Mouse (Mus musculus) CH12.LX (cell line): ENCODE measurements at regions not wholly inside any gene's neighbourhood (a gene's known extent, or its start where the extent isn't known, plus 50 kb on each side); places are given as distances from the start of the nearest gene placed in this dataset.

Source experiments
- CHD1 ChIP-seq: IDR thresholded peaks from 2 replicates; pipeline ENCODE4 v1.6.1; 2012; ENCODE audit warnings: low read depth, low read length, improper control_type of control experiment, inconsistent platforms
- CTCF ChIP-seq, 2 experiments: IDR thresholded peaks in 1 of 2; conservative IDR thresholded peaks in 1 of 2; 2 replicates each; pipeline ENCODE4 v1.5.1; 2011 to 2012; ENCODE audit warnings: low read depth in 2 of 2, low read length in 2 of 2, improper control_type of control experiment in 1 of 2, inconsistent platforms in 1 of 2, mild to moderate bottlenecking in 1 of 2, moderate library complexity in 1 of 2
- E2F4 ChIP-seq: IDR thresholded peaks from 2 replicates; pipeline ENCODE4 v1.6.1; 2011; ENCODE audit warnings: low read depth, low read length, improper control_type of control experiment; ENCODE audit not compliant: insufficient replicate concordance
- EP300 ChIP-seq: IDR thresholded peaks from 2 replicates; pipeline ENCODE4 v1.6.1; 2011; ENCODE audit warnings: low read length, improper control_type of control experiment
- HCFC1 ChIP-seq: IDR thresholded peaks from 2 replicates; pipeline ENCODE4 v1.6.1; 2012; ENCODE audit warnings: low read depth, mild to moderate bottlenecking, inconsistent platforms, low read length, improper control_type of control experiment
- KAT2A ChIP-seq: IDR thresholded peaks from 2 replicates; pipeline ENCODE4 v1.6.1; 2012; ENCODE audit warnings: low read length, improper control_type of control experiment, inconsistent platforms; ENCODE audit not compliant: insufficient replicate concordance
- MXI1 ChIP-seq: IDR thresholded peaks from 2 replicates; pipeline ENCODE4 v1.6.1; 2011; ENCODE audit warnings: mild to moderate bottlenecking, low read depth, low read length, improper control_type of control experiment
- MYC ChIP-seq: IDR thresholded peaks from 2 replicates; pipeline ENCODE4 v1.6.1; 2011; ENCODE audit warnings: low read depth, mild to moderate bottlenecking, improper control_type of control experiment, low read length
- POLR2A ChIP-seq: IDR thresholded peaks from 2 replicates; pipeline ENCODE4 v1.6.1; 2011; ENCODE audit warnings: low read depth, mild to moderate bottlenecking, improper control_type of control experiment, low read length
- POLR2AphosphoS2 ChIP-seq: IDR thresholded peaks from 2 replicates; pipeline ENCODE4 v1.6.1; 2011; ENCODE audit warnings: low read depth, low read length, improper control_type of control experiment
- RCOR1 ChIP-seq: conservative IDR thresholded peaks from 2 replicates; pipeline ENCODE4 v1.6.1; 2012; ENCODE audit warnings: low read depth, mild to moderate bottlenecking, inconsistent platforms, low read length, improper control_type of control experiment
- ZKSCAN1 ChIP-seq: IDR thresholded peaks from 2 replicates; pipeline ENCODE4 v1.6.1; 2012; ENCODE audit warnings: low read depth, inconsistent platforms, low read length, improper control_type of control experiment, borderline replicate concordance
- ZNF384 ChIP-seq: IDR thresholded peaks from 2 replicates; pipeline ENCODE4 v1.6.1; 2012; ENCODE audit warnings: low read depth, low read length, improper control_type of control experiment, inconsistent platforms

DNA sequence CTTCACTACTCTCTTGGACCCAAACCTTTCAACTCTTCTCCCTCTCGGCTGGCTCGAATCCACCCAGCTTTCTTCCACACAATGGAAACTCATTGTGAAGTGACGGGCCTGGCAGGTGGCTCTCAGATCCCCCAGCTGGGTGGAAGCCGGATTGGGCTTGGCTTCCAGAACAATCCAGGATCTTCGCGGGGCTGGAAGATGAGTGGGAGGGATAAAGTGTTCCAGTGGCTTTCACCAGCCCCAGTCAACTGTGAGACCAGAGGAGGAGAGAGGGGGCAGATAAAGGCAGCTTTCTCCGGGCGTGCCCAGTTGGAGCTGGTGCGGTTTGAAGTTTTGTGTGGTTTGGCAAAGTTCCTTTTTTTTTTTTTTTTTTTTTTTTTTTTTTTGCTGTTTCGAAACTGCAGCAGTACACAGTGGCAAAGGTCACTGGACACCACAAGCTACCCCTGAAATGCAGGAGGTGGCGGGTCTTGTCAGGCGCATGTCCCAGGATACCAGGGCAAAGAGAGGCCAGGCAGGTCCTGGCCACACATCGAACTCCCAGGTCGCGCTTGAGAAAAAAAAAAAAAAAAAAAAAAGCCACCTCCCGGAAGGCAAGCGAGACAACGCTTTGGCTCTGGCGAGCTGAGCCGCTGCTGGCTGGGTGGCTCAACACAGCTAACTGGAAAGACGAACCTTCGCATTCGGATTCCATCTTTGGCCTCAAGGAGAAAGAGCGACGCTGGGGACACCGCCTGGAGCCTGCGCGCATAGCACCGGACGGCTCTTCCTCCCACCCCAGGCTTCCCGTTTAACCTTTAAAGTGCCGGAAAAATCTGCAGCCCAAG lies 91.9 kb upstream of the Bcor start:
- TF ChIP-seq POLR2AphosphoS2 (no peak), CTCF (conservative IDR thresholded peaks at IDR 0.05 in 1 of 2, IDR thresholded peaks at IDR 0.05 in 1 of 2; ENCODE audit: low read depth in 2 of 2, low read length in 2 of 2) (peak in 1 of 2 experiments; percentile 63; a peak in 2 of 4 replicates), ZNF384 (peak; percentile 93), HCFC1 (no peak), CHD1 (no peak), MXI1 (no peak), POLR2A (no peak), EP300 (0 out of 2 replicates have a peak, but pooled peaks have one; percentile 12), E2F4 (no peak), MYC (no peak), KAT2A (no peak), RCOR1 (no peak), ZKSCAN1 (no peak)
